Mouse (Mus musculus) v-Abl transformed pro-B cells (cell line): ENCODE data around the gene Alg11.

Experiments
- in situ Hi-C, 2 experiments: fragments of 400-800 bp; cut with MboI; formaldehyde crosslinking; loops; one replicate each; pipeline ENCODE4 v1.15.1; 2025; ENCODE audit not compliant: unreplicated experiment in 2 of 2

Gene Alg11

DNA sequence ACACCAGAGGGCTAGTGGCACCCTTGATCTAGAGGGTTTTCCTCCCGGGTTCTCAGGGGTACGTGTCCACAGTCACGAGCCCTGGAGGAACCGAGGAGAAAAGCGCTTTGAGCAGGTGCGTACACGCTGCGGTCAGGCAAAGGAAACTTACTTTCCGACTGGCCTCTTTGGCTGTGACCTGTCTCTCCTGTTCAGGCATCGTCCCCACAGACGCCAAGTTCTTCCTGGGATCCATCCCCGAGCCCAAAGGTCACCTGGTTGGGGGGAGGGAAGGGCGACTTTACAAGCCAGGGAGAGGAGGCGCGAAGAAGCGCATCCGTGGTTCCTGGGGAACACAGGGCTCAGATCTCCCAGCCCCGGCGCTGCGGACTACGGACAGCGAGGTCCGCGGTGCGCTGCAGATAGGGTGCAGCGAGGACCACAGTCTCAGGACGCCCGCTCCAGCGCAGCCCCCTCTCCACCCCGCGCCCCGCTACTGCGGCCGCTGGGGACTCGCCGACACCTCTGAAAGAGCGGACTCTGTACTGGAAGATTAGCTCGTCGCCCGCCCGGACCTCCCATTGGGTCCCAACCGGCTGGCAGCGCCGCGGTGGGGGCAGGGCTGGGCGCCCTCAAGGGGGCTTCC lies 588 bp upstream of the Alg11 start, which contains the start of gene Atp7b:
TSS of gene Atp7b (minus strand) at position 485 of the 625 bp plus-strand sequence.
- in situ Hi-C loops: loop anchor here in 1 of 2 experiments (5.0 kb wide), 1 partner anchor 107 kb away; the partner anchor contains the start of gene Nek3

DNA sequence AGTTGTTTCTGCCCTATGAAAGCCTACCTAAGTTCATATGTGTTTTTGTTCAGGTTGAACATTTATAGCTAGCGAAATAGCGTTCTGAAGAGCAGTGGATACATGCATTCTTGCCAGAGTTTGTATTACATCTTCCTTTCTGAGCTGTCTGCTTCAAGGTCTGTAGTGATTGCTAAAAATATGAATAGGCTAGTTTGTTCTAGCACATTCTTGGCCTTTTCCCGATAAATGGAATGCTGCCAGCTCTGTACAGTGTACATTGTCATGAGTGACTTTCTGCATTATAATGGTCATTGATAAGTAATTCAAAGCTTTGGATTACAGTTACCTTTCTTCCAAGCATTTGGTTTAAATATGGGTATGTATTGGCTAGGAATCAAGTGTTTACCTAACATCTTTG lies 605 bp downstream of the Alg11 start:
- in situ Hi-C loops: loop anchor here in 1 of 2 experiments (5.0 kb wide), 1 partner anchor 106 kb away; the partner anchor contains the start of gene Nek3

DNA sequence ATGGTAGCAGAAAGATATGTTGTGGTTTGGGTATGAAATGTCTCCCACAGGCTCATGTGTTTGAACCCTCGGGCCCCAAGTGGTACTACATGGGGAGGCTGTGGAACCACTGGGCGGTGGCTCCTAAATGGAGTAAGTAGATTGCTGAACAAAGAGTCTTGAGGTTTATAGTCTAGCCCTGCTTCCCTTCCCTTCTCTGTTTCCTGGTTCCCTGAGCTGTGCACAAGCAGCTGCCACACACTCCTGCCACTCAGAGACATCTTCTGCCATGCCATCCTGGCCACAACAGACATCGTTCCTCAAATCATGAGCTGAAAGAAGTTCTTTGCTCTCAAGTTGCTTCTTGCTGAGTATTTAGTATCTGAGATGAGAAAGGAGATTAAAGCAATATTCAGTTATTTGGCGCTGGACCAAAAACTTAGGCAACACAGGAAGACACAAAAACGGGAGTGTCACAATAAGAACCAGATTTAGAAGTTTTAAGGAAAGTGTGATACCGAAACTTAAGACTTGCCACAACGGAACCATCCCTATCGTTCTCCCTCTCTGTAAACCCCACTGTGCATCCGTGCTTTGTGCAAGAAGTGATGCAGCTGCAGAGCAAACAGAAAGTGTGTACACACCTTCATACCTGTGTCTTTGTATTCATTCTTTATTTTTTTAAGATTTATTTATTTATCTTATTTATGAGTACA lies 18.9 kb downstream of the Alg11 start:
- in situ Hi-C loops: no loop called here

DNA sequence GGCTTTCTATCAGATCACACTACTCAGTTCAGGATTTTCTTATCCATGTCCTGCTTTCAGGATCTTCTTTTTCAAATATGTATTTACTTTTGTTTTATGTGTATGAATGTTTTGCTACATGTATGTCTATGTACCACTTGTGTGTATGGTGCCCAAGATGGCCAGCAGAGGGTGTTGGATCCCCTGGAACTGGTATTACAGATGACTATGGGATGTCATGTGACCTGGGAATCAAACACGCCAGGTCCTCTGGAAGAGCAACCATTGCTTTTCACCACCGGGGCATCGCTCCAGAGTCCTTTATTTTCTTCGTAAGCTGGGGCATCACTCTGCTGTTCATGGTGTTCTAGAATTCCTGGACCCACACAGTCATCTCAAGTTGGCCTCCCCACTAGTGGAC lies 28.7 kb downstream of the Alg11 start:
- in situ Hi-C loops: no loop called here

DNA sequence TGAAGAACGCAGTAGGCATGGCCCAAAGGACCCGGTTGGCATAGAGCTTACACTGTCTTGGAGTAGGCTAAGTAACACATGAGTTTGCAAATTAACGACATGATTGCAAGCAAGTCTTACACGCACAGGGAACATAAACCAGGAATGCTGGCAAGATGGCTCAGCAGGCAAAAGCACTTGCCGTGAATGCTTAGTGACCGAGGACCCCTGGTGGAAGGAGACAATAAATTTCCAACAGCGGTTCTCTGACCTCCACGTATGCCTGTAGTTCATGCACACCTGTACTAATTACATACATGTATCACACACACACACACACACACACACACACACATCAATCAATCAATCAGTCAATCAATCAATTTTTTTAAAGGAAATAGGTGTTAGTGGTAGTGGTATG lies 31.0 kb downstream of the Alg11 start:
- in situ Hi-C loops: no loop called here

DNA sequence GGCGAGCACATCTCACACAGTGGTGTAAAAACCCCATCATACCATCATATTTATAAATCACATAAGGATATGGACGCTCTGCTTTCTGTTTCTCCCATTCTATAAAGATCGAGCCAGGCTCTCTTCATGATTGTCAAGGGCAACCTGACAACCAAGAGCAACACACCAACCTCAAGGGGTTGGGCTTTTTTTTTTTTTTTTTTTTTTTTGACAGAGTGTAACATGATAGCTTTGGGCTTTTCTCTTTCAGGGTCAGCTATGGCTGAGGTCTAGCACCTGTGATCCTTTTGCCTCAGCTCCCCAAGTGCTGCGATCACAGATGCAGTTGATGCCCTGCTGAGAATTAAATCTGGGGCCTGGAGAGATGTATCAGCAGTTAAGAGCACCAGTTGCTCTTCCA lies 46.5 kb downstream of the Alg11 start:
- in situ Hi-C loops: no loop called here
